Mouse (Mus musculus): ENCODE measurements around the gene Tbc1d25. TPM values are rescaled to one million over a fixed set of nuclear protein-coding genes. Genes with fewer than 3 reads are reported as not detected.
A peak's percentile ranks its signal among the peaks of the same experiment; 100 is the strongest.

Tbc1d25 gene
- polyA plus RNA-seq, 1 experiment from 2014 or later: 17.0 TPM

GRCm38 (mm10) chrX:8132017-8132976 lies 43.7 kb downstream of the Tbc1d25 start, which contains the start of gene Wdr13:
Gene Wdr13 (minus strand): TSS chrX:8132892.
- Histone ChIP-seq H3K4me3 (replicated peaks) (peak within 1 kb of the TSS; percentile 58), H3K9me3 (replicated peaks) (no peaks in the 10 kb centered on the region), H3K4me2 (replicated peaks) (peak within 1 kb of the TSS; percentile 52), H3K27ac (replicated peaks) (peak within 1 kb of the TSS; percentile 95), H3K36me3 (peaks cover 5% of the 10 kb centered on the region; the same call in 1 of the 2 replicates), H3K4me1 (no peaks in the 10 kb centered on the region), H3K9ac (peak within 1 kb of the TSS; percentile 21; the same call in 1 of the 2 replicates), H3K27me3 (no peaks in the 10 kb centered on the region)
- WGBS: 23% methylated on average over 39 of the region's 40 CpGs
- peak; percentile 89 for ATAC-seq (ENCODE audit: insufficient number of reproducible peaks, low FRiP score, low TSS enrichment, low read depth)

- WGBS: 92% methylated on average over 17 of the region's 17 CpGs
- Histone ChIP-seq H3K9me3 (replicated peaks) (no peaks in the 10 kb centered on the region), H3K4me2 (replicated peaks) (peak overlapping the region; percentile 52), H3K9ac (no peak overlapping the region), H3K36me3 (peaks cover 7% of the 10 kb centered on the region; the same call in 1 of the 2 replicates), H3K4me3 (replicated peaks) (peak overlapping the region; percentile 58), H3K4me1 (no peaks in the 10 kb centered on the region), H3K27ac (replicated peaks) (no peak overlapping the region), H3K27me3 (no peaks in the 10 kb centered on the region)
- no peak for ATAC-seq (ENCODE audit: insufficient number of reproducible peaks, low FRiP score, low TSS enrichment, low read depth)
Observed at GRCm38 (mm10) chrX:8131393-8131792, 44.6 kb downstream of the Tbc1d25 start.

- H3K9me3 ChIP-seq (replicated peaks): no peaks in the 10 kb centered on the region
- H3K27ac ChIP-seq (replicated peaks): no peak overlapping the region
- H3K4me1 ChIP-seq: no peaks in the 10 kb centered on the region
- no peak overlapping the region for H3K9ac ChIP-seq
- peaks cover 12% of the 10 kb centered on the region; the same call in 1 of the 2 replicates for H3K36me3 ChIP-seq
- H3K4me3 ChIP-seq (replicated peaks): no peak overlapping the region
- ATAC-seq (ENCODE audit: insufficient number of reproducible peaks, low FRiP score, low TSS enrichment, low read depth): no peak
- no peaks in the 10 kb centered on the region for H3K27me3 ChIP-seq
- 74% methylated on average over 7 of the region's 7 CpGs for WGBS
- no peak overlapping the region for H3K4me2 ChIP-seq (replicated peaks)
Observed at GRCm38 (mm10) chrX:8125235-8125634, 50.7 kb downstream of the Tbc1d25 start.

GRCm38 (mm10) chrX:8123821-8124470 lies 52.0 kb downstream of the Tbc1d25 start:
- no peak for ATAC-seq (ENCODE audit: insufficient number of reproducible peaks, low FRiP score, low TSS enrichment, low read depth)
- Histone ChIP-seq H3K9me3 (replicated peaks) (no peaks in the 10 kb centered on the region), H3K27me3 (no peaks in the 10 kb centered on the region), H3K36me3 (peaks cover 11% of the 10 kb centered on the region; the same call in 1 of the 2 replicates), H3K4me1 (no peaks in the 10 kb centered on the region), H3K4me3 (replicated peaks) (no peak overlapping the region), H3K4me2 (replicated peaks) (no peak overlapping the region), H3K9ac (no peak overlapping the region), H3K27ac (replicated peaks) (no peak overlapping the region)
- 82% methylated on average over 6 of the region's 6 CpGs for WGBS

GRCm38 (mm10) chrX:8117264-8117663 lies 58.7 kb downstream of the Tbc1d25 start:
- H3K9ac ChIP-seq: no peak overlapping the region
- H3K4me3 ChIP-seq (replicated peaks): no peak overlapping the region
- no peak overlapping the region for H3K27ac ChIP-seq (replicated peaks)
- H3K4me1 ChIP-seq: no peaks in the 10 kb centered on the region
- no peaks in the 10 kb centered on the region for H3K9me3 ChIP-seq (replicated peaks)
- H3K27me3 ChIP-seq: no peaks in the 10 kb centered on the region
- H3K4me2 ChIP-seq (replicated peaks): no peak overlapping the region
- ATAC-seq (ENCODE audit: insufficient number of reproducible peaks, low FRiP score, low TSS enrichment, low read depth): no peak
- no peaks in the 10 kb centered on the region for H3K36me3 ChIP-seq

GRCm38 (mm10) chrX:8115275-8115674 lies 60.7 kb downstream of the Tbc1d25 start:
- WGBS: 75% methylated on average over 4 of the region's 4 CpGs
- Histone ChIP-seq H3K4me3 (replicated peaks) (no peak overlapping the region), H3K4me2 (replicated peaks) (no peak overlapping the region)

GRCm38 (mm10) chrX:8105019-8105418 lies 71.0 kb downstream of the Tbc1d25 start:
- no peaks in the 10 kb centered on the region for H3K4me1 ChIP-seq
- ATAC-seq (ENCODE audit: insufficient number of reproducible peaks, low FRiP score, low TSS enrichment, low read depth): no peak
- WGBS: 92% methylated on average over 3 of the region's 3 CpGs

More at GRCm38 (mm10) chrX:8115275-8115674, 60.7 kb downstream of the Tbc1d25 start:
- Histone ChIP-seq H3K4me1 (no peaks in the 10 kb centered on the region), H3K9ac (no peak overlapping the region), H3K9me3 (replicated peaks) (no peaks in the 10 kb centered on the region), H3K27me3 (no peaks in the 10 kb centered on the region), H3K27ac (replicated peaks) (no peak overlapping the region), H3K36me3 (no peaks in the 10 kb centered on the region)
- no peak for ATAC-seq (ENCODE audit: insufficient number of reproducible peaks, low FRiP score, low TSS enrichment, low read depth)

More at GRCm38 (mm10) chrX:8105019-8105418, 71.0 kb downstream of the Tbc1d25 start:
- H3K9ac ChIP-seq: no peak overlapping the region
- no peaks in the 10 kb centered on the region for H3K36me3 ChIP-seq
- no peak overlapping the region for H3K27ac ChIP-seq (replicated peaks)
- no peak overlapping the region for H3K4me3 ChIP-seq (replicated peaks)
- H3K27me3 ChIP-seq: no peaks in the 10 kb centered on the region
- no peak overlapping the region for H3K4me2 ChIP-seq (replicated peaks)
- no peaks in the 10 kb centered on the region for H3K9me3 ChIP-seq (replicated peaks)

Other genes starting within 250 kb of the Tbc1d25 start
- gene Eras, start 247.6 kb downstream of the Tbc1d25 start, polyA plus RNA-seq (2015; fragmentation: Nextera tagmentation; extraction: Ambion mirVana): not detected in 2 replicates
- 26.3 and 27.5 TPM in 2 replicates for gene Hdac6, start 228.3 kb downstream of the Tbc1d25 start, polyA plus RNA-seq (2015; fragmentation: Nextera tagmentation; extraction: Ambion mirVana)
- gene Gata1, start 198.1 kb downstream of the Tbc1d25 start, polyA plus RNA-seq (2015; fragmentation: Nextera tagmentation; extraction: Ambion mirVana): 1.7 and 1.9 TPM in 2 replicates
- gene Glod5, start 157.7 kb downstream of the Tbc1d25 start, polyA plus RNA-seq (2015; fragmentation: Nextera tagmentation; extraction: Ambion mirVana): not detected in 2 replicates
- gene Suv39h1, start 101.4 kb downstream of the Tbc1d25 start, polyA plus RNA-seq (2015; fragmentation: Nextera tagmentation; extraction: Ambion mirVana): 45.5 and 51.5 TPM in 2 replicates
- gene Was, start 85.7 kb downstream of the Tbc1d25 start, polyA plus RNA-seq (2015; fragmentation: Nextera tagmentation; extraction: Ambion mirVana): 0.71 and 0.91 TPM in 2 replicates
- gene Wdr13, start 43.3 kb downstream of the Tbc1d25 start, polyA plus RNA-seq (2015; fragmentation: Nextera tagmentation; extraction: Ambion mirVana): 28.1 and 30.7 TPM in 2 replicates
- gene Rbm3, start 30.3 kb downstream of the Tbc1d25 start, polyA plus RNA-seq (2015; fragmentation: Nextera tagmentation; extraction: Ambion mirVana): 390 and 425 TPM in 2 replicates
- 48.0 and 48.6 TPM in 2 replicates for gene Ebp, start 17.3 kb upstream of the Tbc1d25 start, polyA plus RNA-seq (2015; fragmentation: Nextera tagmentation; extraction: Ambion mirVana)
- gene Porcn, start 30.3 kb upstream of the Tbc1d25 start, polyA plus RNA-seq (2015; fragmentation: Nextera tagmentation; extraction: Ambion mirVana): 10.5 and 11.7 TPM in 2 replicates
- 38.3 and 40.6 TPM in 2 replicates for gene Ftsj1, start 76.2 kb upstream of the Tbc1d25 start, polyA plus RNA-seq (2015; fragmentation: Nextera tagmentation; extraction: Ambion mirVana)
- gene Slc38a5, start 95.0 kb upstream of the Tbc1d25 start, polyA plus RNA-seq (2015; fragmentation: Nextera tagmentation; extraction: Ambion mirVana): 0.18 and 0.64 TPM in 2 replicates
- gene Ssxb10, start 151.2 kb upstream of the Tbc1d25 start, polyA plus RNA-seq (2015; fragmentation: Nextera tagmentation; extraction: Ambion mirVana): not detected in 2 replicates
- gene Ssxb9, start 190.8 kb upstream of the Tbc1d25 start, polyA plus RNA-seq (2015; fragmentation: Nextera tagmentation; extraction: Ambion mirVana): not detected in 2 replicates
- gene Ssxb1, start 237.1 kb upstream of the Tbc1d25 start, polyA plus RNA-seq (2015; fragmentation: Nextera tagmentation; extraction: Ambion mirVana): not detected in 2 replicates

Measured in embryonic facial prominence, embryonic 15.5 days (tissue).